ENCODE assay signal across 25 mouse cellular contexts in the genomic region with DNA sequence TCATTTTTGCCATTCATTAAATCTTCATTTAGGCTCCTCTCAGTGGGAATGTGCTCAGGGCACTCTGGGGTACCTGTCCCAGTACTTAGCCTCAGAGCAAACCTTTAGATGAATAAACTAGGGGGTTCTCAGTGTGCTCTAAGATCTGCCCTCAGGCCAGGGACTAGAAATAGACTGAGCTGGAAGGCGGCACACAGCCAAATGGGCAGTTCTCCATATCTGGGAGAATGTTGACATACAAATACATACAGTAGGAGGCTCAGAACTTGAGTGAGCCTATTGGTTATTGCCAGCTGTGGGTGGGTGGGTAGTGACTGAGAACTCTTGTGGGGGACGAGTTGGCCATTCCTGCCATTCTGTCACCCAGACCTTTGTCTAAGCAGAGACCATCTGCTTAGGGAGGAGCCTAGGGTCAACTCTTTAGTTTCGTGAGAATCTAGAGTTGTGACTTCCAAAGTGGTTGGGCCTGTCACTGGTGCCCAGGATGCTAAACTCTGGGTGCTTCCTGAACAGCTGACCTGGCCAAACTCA. TPM values are rescaled to one million over a fixed set of nuclear protein-coding genes. Genes with fewer than 3 reads are reported as not detected.
DNase-seq lines count a peak whose midpoint lies in the region; ATAC-seq and TF ChIP-seq lines count a peak whose summit lies in the region.
"Had no signal": no experiment of that assay in that cellular context is flagged by ENCODE, and none has a peak within 500 bp of the region (broad histone marks: within the 10 kb centered on the region; RNA-seq: fewer than 3 reads in every experiment).

No protein-coding gene starts in this region.

- no peak overlapping the region for H3K4me2 ChIP-seq in forebrain, embryonic 11.5 days (ENCODE audit: low read depth, low read length, severe bottlenecking)
- H3K4me2 ChIP-seq in forebrain, embryonic 16.5 days (ENCODE audit: low read length): no peak overlapping the region
- H3K4me2 ChIP-seq in heart, postnatal 0 days (ENCODE audit: low read depth, low read length): no peak overlapping the region
- no peak overlapping the region for H3K4me2 ChIP-seq in heart, embryonic 12.5 days
- H3K4me2 ChIP-seq in lung, embryonic 14.5 days: no peak overlapping the region
- H3K4me2 ChIP-seq: hindbrain, embryonic 13.5 days; kidney, embryonic 15.5 days; limb, embryonic 12.5 days; liver, embryonic 15.5 days had no signal

- no peaks in the 10 kb centered on the region for H3K36me3 ChIP-seq in forebrain, embryonic 11.5 days (ENCODE audit: control insufficient read depth, insufficient read depth, low read length)
- no peaks in the 10 kb centered on the region for H3K36me3 ChIP-seq in forebrain, embryonic 16.5 days (ENCODE audit: control insufficient read depth, insufficient read depth)
- H3K36me3 ChIP-seq in heart, postnatal 0 days (replicated peaks; ENCODE audit: control insufficient read depth, insufficient read depth, low read length): no peaks in the 10 kb centered on the region
- no peaks in the 10 kb centered on the region for H3K36me3 ChIP-seq in heart, embryonic 12.5 days
- no peaks in the 10 kb centered on the region for H3K36me3 ChIP-seq in lung, embryonic 14.5 days (ENCODE audit: insufficient read depth)
- H3K36me3 ChIP-seq: hindbrain, embryonic 13.5 days; kidney, embryonic 15.5 days; limb, embryonic 12.5 days; liver, embryonic 15.5 days had no signal

- H3K27me3 ChIP-seq in forebrain, embryonic 11.5 days (ENCODE audit: control insufficient read depth, insufficient read depth, low read length): no peaks in the 10 kb centered on the region
- no peaks in the 10 kb centered on the region for H3K27me3 ChIP-seq in forebrain, embryonic 16.5 days (replicated peaks; ENCODE audit: control insufficient read depth, insufficient read depth, low read length)
- no peaks in the 10 kb centered on the region for H3K27me3 ChIP-seq in heart, postnatal 0 days (ENCODE audit: control insufficient read depth, insufficient read depth, low read length)
- H3K27me3 ChIP-seq in heart, embryonic 12.5 days (replicated peaks): no peaks in the 10 kb centered on the region
- H3K27me3 ChIP-seq in lung, embryonic 14.5 days (ENCODE audit: insufficient read depth, low read length): no peaks in the 10 kb centered on the region
- H3K27me3 ChIP-seq: hindbrain, embryonic 13.5 days; kidney, embryonic 15.5 days; limb, embryonic 12.5 days; liver, embryonic 15.5 days had no signal

- H3K9me3 ChIP-seq in forebrain, embryonic 11.5 days (ENCODE audit: control insufficient read depth, low read length): no peaks in the 10 kb centered on the region
- no peaks in the 10 kb centered on the region for H3K9me3 ChIP-seq in forebrain, embryonic 16.5 days (ENCODE audit: control insufficient read depth, low read length)
- no peaks in the 10 kb centered on the region for H3K9me3 ChIP-seq in heart, postnatal 0 days (replicated peaks; ENCODE audit: control insufficient read depth, low read length)
- no peaks in the 10 kb centered on the region for H3K9me3 ChIP-seq in heart, embryonic 12.5 days (replicated peaks)
- no peaks in the 10 kb centered on the region for H3K9me3 ChIP-seq in lung, embryonic 14.5 days (ENCODE audit: low read depth, low read length)
- H3K9me3 ChIP-seq: hindbrain, embryonic 13.5 days; kidney, embryonic 15.5 days; limb, embryonic 12.5 days; liver, embryonic 15.5 days had no signal

- no peak overlapping the region for H3K4me3 ChIP-seq in forebrain, embryonic 11.5 days (ENCODE audit: low read depth, low read length)
- no peak overlapping the region for H3K4me3 ChIP-seq in forebrain, embryonic 16.5 days (replicated peaks; ENCODE audit: low read length)
- H3K4me3 ChIP-seq in heart, postnatal 0 days (ENCODE audit: low read depth, low read length): no peak overlapping the region
- no peak overlapping the region for H3K4me3 ChIP-seq in heart, embryonic 12.5 days
- H3K4me3 ChIP-seq in lung, embryonic 14.5 days (ENCODE audit: low read depth, low read length): no peak overlapping the region
- H3K4me3 ChIP-seq: hindbrain, embryonic 13.5 days; kidney, embryonic 15.5 days; layer of hippocampus, adult 2 months; left cerebral cortex, adult 2 months; limb, embryonic 12.5 days; liver, embryonic 15.5 days had no signal

- WGBS in forebrain, embryonic 11.5 days: 81% methylated on average over 3 of the region's 3 CpGs
- 82% methylated on average over 3 of the region's 3 CpGs for WGBS in forebrain, embryonic 16.5 days
- 29% methylated on average over 3 of the region's 3 CpGs for WGBS in heart, postnatal 0 days
- WGBS in heart, embryonic 12.5 days: 76% methylated on average over 3 of the region's 3 CpGs
- WGBS in lung, embryonic 14.5 days: 67% methylated on average over 3 of the region's 3 CpGs

- ATAC-seq in forebrain, embryonic 11.5 days (replicated peaks; ENCODE audit: low FRiP score): no peak
- ATAC-seq in forebrain, embryonic 16.5 days: no peak
- no peak for ATAC-seq in heart, postnatal 0 days (ENCODE audit: insufficient read depth, low read depth)
- ATAC-seq in heart, embryonic 12.5 days (ENCODE audit: insufficient number of reproducible peaks, low FRiP score): no peak
- ATAC-seq in lung, embryonic 14.5 days (ENCODE audit: insufficient read depth): no peak
- ATAC-seq in megakaryocyte-erythroid progenitor cell, adult 5-6 weeks (replicated peaks; ENCODE audit: low FRiP score, low TSS enrichment, poor library complexity, severe bottlenecking): no peak
- ATAC-seq: forebrain, embryonic 14.5 days; intestine, embryonic 16.5 days had no signal

- no peak overlapping the region for H3K9ac ChIP-seq in forebrain, embryonic 11.5 days (ENCODE audit: low read length)
- no peak overlapping the region for H3K9ac ChIP-seq in forebrain, embryonic 16.5 days (replicated peaks; ENCODE audit: low read depth, low read length)
- no peak overlapping the region for H3K9ac ChIP-seq in heart, postnatal 0 days (replicated peaks; ENCODE audit: low read depth, low read length)
- no peak overlapping the region for H3K9ac ChIP-seq in heart, embryonic 12.5 days
- H3K9ac ChIP-seq in lung, embryonic 14.5 days: no peak overlapping the region
- H3K9ac ChIP-seq: hindbrain, embryonic 13.5 days; kidney, embryonic 15.5 days; limb, embryonic 12.5 days; liver, embryonic 15.5 days had no signal

- peak; percentile 4 for DNase-seq in forebrain, embryonic 11.5 days (ENCODE audit: low spot score)
- peak; percentile 69 for DNase-seq in heart, postnatal 0 days (ENCODE audit: low spot score)
- DNase-seq in lung, embryonic 14.5 days: peak; percentile 54
- no peak for DNase-seq in lung, postnatal 25 days (ENCODE audit: low spot score)
- peak; percentile 57 for DNase-seq in lung, postnatal 10 days
- DNase-seq: cerebellum, adult 9-10 months; cerebellum, postnatal 36 days; midbrain, embryonic 14.5 days; retina, postnatal 1 day; right cerebral cortex, postnatal 14 days; thymus, postnatal 4 days had no signal

- no peak overlapping the region for H3K27ac ChIP-seq in forebrain, embryonic 11.5 days (ENCODE audit: low read depth, low read length)
- no peak overlapping the region for H3K27ac ChIP-seq in forebrain, embryonic 16.5 days (ENCODE audit: low read length)
- peak overlapping the region; percentile 40; the same call in 1 of the 2 replicates for H3K27ac ChIP-seq in heart, postnatal 0 days (ENCODE audit: low read depth)
- H3K27ac ChIP-seq in heart, embryonic 12.5 days (ENCODE audit: poor library complexity, severe bottlenecking): no peak overlapping the region
- H3K27ac ChIP-seq in lung, embryonic 14.5 days (ENCODE audit: low read depth): no peak overlapping the region
- H3K27ac ChIP-seq: hindbrain, embryonic 13.5 days; kidney, embryonic 15.5 days; layer of hippocampus, adult 2 months; left cerebral cortex, adult 2 months; limb, embryonic 12.5 days; liver, embryonic 15.5 days; macrophage had no signal

- TF ChIP-seq EP300 in heart, postnatal 0 days (IDR thresholded peaks at IDR 0.05; ENCODE audit: low read depth): no peak

- no peaks in the 10 kb centered on the region for H3K4me1 ChIP-seq in forebrain, embryonic 11.5 days (replicated peaks; ENCODE audit: control insufficient read depth, insufficient read depth, low read length)
- H3K4me1 ChIP-seq in forebrain, embryonic 16.5 days (replicated peaks; ENCODE audit: control insufficient read depth, insufficient read depth, low read length): no peaks in the 10 kb centered on the region
- H3K4me1 ChIP-seq in heart, postnatal 0 days (ENCODE audit: control insufficient read depth, insufficient read depth): peaks cover 39% of the 10 kb centered on the region
- H3K4me1 ChIP-seq in heart, embryonic 12.5 days (replicated peaks): peaks cover 50% of the 10 kb centered on the region
- H3K4me1 ChIP-seq in lung, embryonic 14.5 days (ENCODE audit: insufficient read depth): 0 out of 2 replicates have a peak, but pooled peaks cover 5% of the 10 kb centered on the region
- H3K4me1 ChIP-seq: liver, embryonic 15.5 days had no signal

- TF ChIP-seq CTCF in heart, postnatal 0 days (IDR thresholded peaks at IDR 0.05; ENCODE audit: low read depth): no peak
- TF ChIP-seq CTCF in lung, embryonic 14.5 days (IDR thresholded peaks at IDR 0.05; ENCODE audit: low read depth): no peak

RNA-seq across cellular contexts. Expression of a gene that starts 14.9 kb away (rescaled TPM):
- polyA plus RNA-seq in forebrain, embryonic 11.5 days (2014; fragmentation: Nextera tagmentation; extraction: Ambion mirVana): 9.6 and 15.3 TPM in 2 replicates
- 4.4 and 4.8 TPM in 2 replicates for polyA plus RNA-seq in forebrain, embryonic 16.5 days (2015; fragmentation: Nextera tagmentation; extraction: Ambion mirVana)
- 41.2 and 53.5 TPM in 2 replicates for total RNA-seq in heart, postnatal 0 days (2014; rRNA removed; ENCODE audit: low replicate concordance)
- 26.2 and 27.0 TPM in 2 replicates for polyA plus RNA-seq in heart, postnatal 0 days (2015; fragmentation: Nextera tagmentation; extraction: Ambion mirVana)
- polyA plus RNA-seq in heart, embryonic 12.5 days (2016; fragmentation: Nextera tagmentation; extraction: Ambion mirVana): 81.5 and 82.8 TPM in 2 replicates
- 16.2 and 18.5 TPM in 2 replicates for polyA plus RNA-seq in lung, embryonic 14.5 days (2014; fragmentation: Nextera tagmentation; extraction: Ambion mirVana)
- total RNA-seq in megakaryocyte-erythroid progenitor cell, adult 5-6 weeks (2014; fragmentation: Nextera tagmentation): 0.27 TPM in 1 of 2 replicates, not detected in the other
- total RNA-seq in megakaryocyte-erythroid progenitor cell, adult 5-6 weeks (2017): not detected in 2 replicates
- total RNA-seq: MEL; monocyte, adult 5-6 weeks had no signal
- polyA plus RNA-seq: macrophage had no signal
